Mouse (Mus musculus) central nervous system, embryonic 18 days (tissue): ENCODE data around the gene Il10rb. TPM values are rescaled to one million over a fixed set of nuclear protein-coding genes. Genes with fewer than 3 reads are reported as not detected.

Experiments
- polyA plus RNA-seq: library from polyadenylated mRNA; depleted of rRNA; stranded (reverse); fragments of >200 nt; gene quantifications from 2 replicates; pipeline ENCODE4 v1.2.3, GENCODE M21; 2012; rRNA removed

Gene Il10rb
- 8.1 and 8.6 TPM in 2 replicates for polyA plus RNA-seq

GRCm38 (mm10) chr16:91405640-91406584 lies at the start of gene Il10rb:
Il10rb (plus strand) TSS chr16:91406164.

GRCm38 (mm10) chr16:91372577-91373472 lies 33.1 kb upstream of the Il10rb start, which contains the start of gene Ifnar2:
Ifnar2 (plus strand) TSS chr16:91372783.

GRCm38 (mm10) chr16:91391421-91391820 lies 14.5 kb upstream of the Il10rb start, which contains the start of gene Gm21970:
Gm21970 (plus strand) TSS chr16:91391721.

Other genes starting within 250 kb of the Il10rb start
- 29.6 and 30.6 TPM in 2 replicates for gene Olig2, start 180.7 kb upstream of the Il10rb start, polyA plus RNA-seq
- gene Olig1, start 136.4 kb upstream of the Il10rb start, polyA plus RNA-seq: 120 and 135 TPM in 2 replicates
- 27.1 and 27.7 TPM in 2 replicates for gene Ifnar2, start 33.4 kb upstream of the Il10rb start, polyA plus RNA-seq
- gene Gm21970, start 14.4 kb upstream of the Il10rb start, polyA plus RNA-seq: not detected in 2 replicates
- gene Ifnar1, start 79.1 kb downstream of the Il10rb start, polyA plus RNA-seq: 48.8 and 49.5 TPM in 2 replicates
- gene Ifngr2, start 140.9 kb downstream of the Il10rb start, polyA plus RNA-seq: 53.2 and 60.4 TPM in 2 replicates
- 73.0 and 77.9 TPM in 2 replicates for gene Tmem50b, start 191.6 kb downstream of the Il10rb start, polyA plus RNA-seq
- gene Dnajc28, start 212.9 kb downstream of the Il10rb start, polyA plus RNA-seq: 3.1 and 3.2 TPM in 2 replicates
- 36.6 and 39.0 TPM in 2 replicates for gene Gart, start 240.8 kb downstream of the Il10rb start, polyA plus RNA-seq
- gene Son, start 241.3 kb downstream of the Il10rb start, polyA plus RNA-seq: 316 and 343 TPM in 2 replicates